14 mouse cellular contexts compared by ENCODE assay signal in genomic region chr9:122423146-122423545, GRCm38 (mm10).
DNase-seq lines count a peak whose midpoint lies in the region; ATAC-seq and TF ChIP-seq lines count a peak whose summit lies in the region.
"Had no signal": no experiment of that assay in that cellular context is flagged by ENCODE, and none has a peak within 500 bp of the region (broad histone marks: within the 10 kb centered on the region; RNA-seq: fewer than 3 reads in every experiment).

No protein-coding gene starts in this region.

- H3K4me1 ChIP-seq in forebrain, postnatal 0 days (ENCODE audit: insufficient read depth): peaks cover 6% of the 10 kb centered on the region; the same call in 1 of the 2 replicates
- no peaks in the 10 kb centered on the region for H3K4me1 ChIP-seq in forebrain, embryonic 14.5 days (ENCODE audit: control insufficient read depth, insufficient read depth, low read length)
- 0 out of 2 replicates have a peak, but pooled peaks cover 7% of the 10 kb centered on the region for H3K4me1 ChIP-seq in lung, adult 2 months (ENCODE audit: control insufficient read depth, insufficient read depth, low read length)
- H3K4me1 ChIP-seq in E14TG2a.4 (replicated peaks; ENCODE audit: low read depth, low read length): peaks cover 8% of the 10 kb centered on the region
- no peaks in the 10 kb centered on the region for H3K4me1 ChIP-seq in bone marrow macrophage, adult 2 months (ENCODE audit: control insufficient read depth, insufficient read depth, low read length)
- H3K4me1 ChIP-seq in midbrain, embryonic 16.5 days (ENCODE audit: control insufficient read depth, insufficient read depth, low read length): no peaks in the 10 kb centered on the region
- 0 out of 2 replicates have a peak, but pooled peaks cover 2% of the 10 kb centered on the region for H3K4me1 ChIP-seq in kidney, embryonic 15.5 days
- H3K4me1 ChIP-seq: forebrain, embryonic 12.5 days; lung, embryonic 15.5 days had no signal

- 65% methylated on average over 6 of the region's 6 CpGs for WGBS in forebrain, postnatal 0 days
- 69% methylated on average over 6 of the region's 6 CpGs for WGBS in forebrain, embryonic 14.5 days
- WGBS in lung, adult 2 months: 63% methylated on average over 6 of the region's 6 CpGs
- 71% methylated on average over 6 of the region's 6 CpGs for WGBS in midbrain, embryonic 16.5 days
- 69% methylated on average over 6 of the region's 6 CpGs for WGBS in kidney, embryonic 15.5 days

- H3K4me2 ChIP-seq in forebrain, postnatal 0 days (ENCODE audit: low read depth): no peak overlapping the region
- H3K4me2 ChIP-seq in forebrain, embryonic 14.5 days (ENCODE audit: low read length): no peak overlapping the region
- H3K4me2 ChIP-seq in midbrain, embryonic 16.5 days (ENCODE audit: low read length): no peak overlapping the region
- no peak overlapping the region for H3K4me2 ChIP-seq in kidney, embryonic 15.5 days
- H3K4me2 ChIP-seq: embryonic facial prominence, embryonic 13.5 days; forebrain, embryonic 12.5 days; heart, embryonic 11.5 days; lung, embryonic 15.5 days had no signal

- H3K9ac ChIP-seq in forebrain, postnatal 0 days: no peak overlapping the region
- H3K9ac ChIP-seq in forebrain, embryonic 14.5 days (ENCODE audit: low read length): no peak overlapping the region
- no peak overlapping the region for H3K9ac ChIP-seq in midbrain, embryonic 16.5 days (ENCODE audit: low read depth, low read length)
- no peak overlapping the region for H3K9ac ChIP-seq in kidney, embryonic 15.5 days
- H3K9ac ChIP-seq: embryonic facial prominence, embryonic 13.5 days; forebrain, embryonic 12.5 days; lung, embryonic 15.5 days had no signal

- H3K4me3 ChIP-seq in forebrain, postnatal 0 days (ENCODE audit: low read depth, low read length): no peak overlapping the region
- H3K4me3 ChIP-seq in forebrain, embryonic 14.5 days (ENCODE audit: low read depth, low read length): no peak overlapping the region
- no peak overlapping the region for H3K4me3 ChIP-seq in lung, adult 2 months (replicated peaks; ENCODE audit: extremely low read depth, low read depth, low read length)
- 0 out of 2 replicates have a peak overlapping the region, but pooled peaks have one; percentile 7 for H3K4me3 ChIP-seq in E14TG2a.4 (replicated peaks; ENCODE audit: low read length)
- no peak overlapping the region for H3K4me3 ChIP-seq in bone marrow macrophage, adult 2 months (ENCODE audit: insufficient read depth, low read length)
- H3K4me3 ChIP-seq in midbrain, embryonic 16.5 days (ENCODE audit: low read depth, low read length): no peak overlapping the region
- no peak overlapping the region for H3K4me3 ChIP-seq in kidney, embryonic 15.5 days (replicated peaks)
- H3K4me3 ChIP-seq: embryonic facial prominence, embryonic 13.5 days; forebrain, embryonic 12.5 days; limb, embryonic 10.5 days; lung, embryonic 15.5 days had no signal

- peak; percentile 23 for TF ChIP-seq CTCF in forebrain, postnatal 0 days (IDR thresholded peaks at IDR 0.05; ENCODE audit: low read depth)
- TF ChIP-seq CTCF in lung, adult 2 months (IDR thresholded peaks at IDR 0.05; ENCODE audit: insufficient read depth, low read length): peak; percentile 12; the same call in 1 of the 2 replicates
- TF ChIP-seq CTCF in E14TG2a.4 (conservative IDR thresholded peaks at IDR 0.05; ENCODE audit: low read length): peak; percentile 65
- TF ChIP-seq CTCF in bone marrow macrophage, adult 2 months (IDR thresholded peaks at IDR 0.05; ENCODE audit: low read depth, low read length): peak; percentile 31; the same call in 1 of the 2 replicates

- no peaks in the 10 kb centered on the region for H3K36me3 ChIP-seq in forebrain, postnatal 0 days (ENCODE audit: insufficient read depth)
- no peaks in the 10 kb centered on the region for H3K36me3 ChIP-seq in forebrain, embryonic 14.5 days (ENCODE audit: control insufficient read depth, insufficient read depth, low read length)
- H3K36me3 ChIP-seq in E14TG2a.4 (ENCODE audit: insufficient read depth, low read length): no peaks in the 10 kb centered on the region
- H3K36me3 ChIP-seq in midbrain, embryonic 16.5 days (ENCODE audit: control insufficient read depth, insufficient read depth, low read length): no peaks in the 10 kb centered on the region
- H3K36me3 ChIP-seq in kidney, embryonic 15.5 days: no peaks in the 10 kb centered on the region
- H3K36me3 ChIP-seq: embryonic facial prominence, embryonic 13.5 days; forebrain, embryonic 12.5 days; limb, embryonic 10.5 days; lung, embryonic 15.5 days had no signal

- no peak for DNase-seq in forebrain, postnatal 0 days
- DNase-seq in forebrain, embryonic 14.5 days (ENCODE audit: low spot score): no peak
- DNase-seq in lung, adult 2 months: no peak
- no peak for DNase-seq in lung, postnatal 14 days
- DNase-seq: kidney, adult 18-20 months had no signal

- no peak for ATAC-seq in forebrain, postnatal 0 days
- no peak for ATAC-seq in forebrain, embryonic 14.5 days
- no peak for ATAC-seq in midbrain, embryonic 16.5 days
- ATAC-seq in kidney, embryonic 15.5 days (replicated peaks; ENCODE audit: low FRiP score): no peak

- no peak for TF ChIP-seq POLR2A in lung, adult 2 months (IDR thresholded peaks at IDR 0.05; ENCODE audit: borderline replicate concordance, extremely low read depth, low read depth, low read length)
- no peak for TF ChIP-seq POLR2A in bone marrow macrophage, adult 2 months (IDR thresholded peaks at IDR 0.05; ENCODE audit: borderline replicate concordance, low read depth, low read length)

- H3K9me3 ChIP-seq in forebrain, postnatal 0 days (ENCODE audit: low read length): no peaks in the 10 kb centered on the region
- no peaks in the 10 kb centered on the region for H3K9me3 ChIP-seq in forebrain, embryonic 14.5 days (replicated peaks; ENCODE audit: control insufficient read depth, low read length)
- H3K9me3 ChIP-seq in E14TG2a.4 (ENCODE audit: low read length): peaks cover 4% of the 10 kb centered on the region
- no peaks in the 10 kb centered on the region for H3K9me3 ChIP-seq in midbrain, embryonic 16.5 days (replicated peaks; ENCODE audit: control insufficient read depth, low read length, poor library complexity, severe bottlenecking)
- H3K9me3 ChIP-seq in kidney, embryonic 15.5 days (replicated peaks): no peaks in the 10 kb centered on the region
- H3K9me3 ChIP-seq: embryonic facial prominence, embryonic 13.5 days; forebrain, embryonic 12.5 days; limb, embryonic 10.5 days; lung, embryonic 15.5 days had no signal

- no peak overlapping the region for H3K27ac ChIP-seq in forebrain, postnatal 0 days (ENCODE audit: low read depth, low read length)
- no peak overlapping the region for H3K27ac ChIP-seq in forebrain, embryonic 14.5 days (ENCODE audit: low read depth, low read length)
- no peak overlapping the region for H3K27ac ChIP-seq in bone marrow macrophage, adult 2 months (ENCODE audit: insufficient read depth, low read depth, low read length)
- H3K27ac ChIP-seq in midbrain, embryonic 16.5 days (ENCODE audit: low read length): no peak overlapping the region
- no peak overlapping the region for H3K27ac ChIP-seq in kidney, embryonic 15.5 days
- H3K27ac ChIP-seq: embryonic facial prominence, embryonic 13.5 days; forebrain, embryonic 12.5 days; limb, embryonic 10.5 days; lung, embryonic 15.5 days had no signal

- no peaks in the 10 kb centered on the region for H3K27me3 ChIP-seq in forebrain, postnatal 0 days (ENCODE audit: insufficient read depth, low read length)
- 0 out of 2 replicates have a peak, but pooled peaks cover 2% of the 10 kb centered on the region for H3K27me3 ChIP-seq in forebrain, embryonic 14.5 days (replicated peaks; ENCODE audit: control insufficient read depth, insufficient read depth, low read length)
- H3K27me3 ChIP-seq in E14TG2a.4 (ENCODE audit: insufficient read depth, low read length): peaks cover 46% of the 10 kb centered on the region
- no peaks in the 10 kb centered on the region; the same call in none of the 2 replicates for H3K27me3 ChIP-seq in midbrain, embryonic 16.5 days (ENCODE audit: control insufficient read depth, insufficient read depth, low read depth, low read length)
- no peaks in the 10 kb centered on the region for H3K27me3 ChIP-seq in kidney, embryonic 15.5 days
- H3K27me3 ChIP-seq: embryonic facial prominence, embryonic 13.5 days had no signal

Comparison
In these comparisons a context has a peak if more than half of its experiments do, and no peak if none do; other contexts are left out.
1. CTCF ChIP-seq: peak in every context shown above with its lines; median percentile 65 in E14TG2a.4; 31 in bone marrow macrophage, adult 2 months; 23 in forebrain, postnatal 0 days; 12 in lung, adult 2 months.